Mouse (Mus musculus) midbrain, embryonic 14.5 days (tissue): ENCODE measurements at regions not wholly inside any gene's neighbourhood (a gene's known extent, or its start where the extent isn't known, plus 50 kb on each side); places are given as distances from the start of the nearest gene placed in this dataset.

Experiments used
- ATAC-seq: fragments of 200-750 bp; cut with Nextera tagmentation; 2 replicates; pipeline ENCODE4 v1.8.0; 2017; ENCODE audit warnings: moderate number of reproducible peaks, moderate library complexity; ENCODE audit not compliant: low FRiP score, low TSS enrichment
- DNase-seq: peaks from one replicate; pipeline ENCODE4 v3.0.0-alpha.2; 2015
- H3K27ac ChIP-seq: fragments of 300-500 bp; sonication (generic); replicated peaks from 2 replicates; pipeline ENCODE4 v1.5.1; 2014; ENCODE audit warnings: mild to moderate bottlenecking, low read depth, low read length, moderate library complexity
- H3K27me3 ChIP-seq: fragments of 300-500 bp; sonication (generic); 2 replicates; pipeline ENCODE4 v1.6.1; 2014; ENCODE audit warnings: low read length, control low read depth, mixed read lengths; ENCODE audit not compliant: control insufficient read depth, insufficient read depth
- H3K36me3 ChIP-seq: fragments of 300-500 bp; sonication (generic); 2 replicates; pipeline ENCODE4 v1.6.1; 2014; ENCODE audit warnings: low read length, control low read depth; ENCODE audit not compliant: control insufficient read depth, insufficient read depth
- H3K4me1 ChIP-seq: fragments of 300-500 bp; sonication (generic); 2 replicates; pipeline ENCODE4 v1.6.1; 2014; ENCODE audit warnings: mild to moderate bottlenecking, antibody characterized with exemption, low read length, control low read depth; ENCODE audit not compliant: control insufficient read depth, insufficient read depth
- H3K4me2 ChIP-seq: fragments of 300-500 bp; sonication (generic); 2 replicates; pipeline ENCODE4 v1.6.1; 2014; ENCODE audit warnings: mild to moderate bottlenecking, low read length, moderate library complexity
- H3K4me3 ChIP-seq: fragments of 300-500 bp; sonication (generic); replicated peaks from 2 replicates; pipeline ENCODE4 v1.5.1; 2014; ENCODE audit warnings: low read depth, low read length
- H3K9ac ChIP-seq: fragments of 300-500 bp; sonication (generic); replicated peaks from 2 replicates; pipeline ENCODE4 v1.6.1; 2014; ENCODE audit warnings: mild to moderate bottlenecking, low read length, moderate library complexity
- H3K9me3 ChIP-seq: fragments of 300-500 bp; sonication (generic); 2 replicates; pipeline ENCODE4 v1.6.1; 2016; ENCODE audit warnings: low read length, control low read depth, mixed read lengths; ENCODE audit not compliant: control insufficient read depth
- WGBS: fragments of 180-500 bp; shearing (Covaris S2); extraction: QIAGEN DNeasy Blood & Tissue Kit; methylation state at CpG from one replicate; pipeline ENCODE4 v1.1.7; 2014; 5-methylcytosine and 5-hydroxymethylcytosine counted together

DNA sequence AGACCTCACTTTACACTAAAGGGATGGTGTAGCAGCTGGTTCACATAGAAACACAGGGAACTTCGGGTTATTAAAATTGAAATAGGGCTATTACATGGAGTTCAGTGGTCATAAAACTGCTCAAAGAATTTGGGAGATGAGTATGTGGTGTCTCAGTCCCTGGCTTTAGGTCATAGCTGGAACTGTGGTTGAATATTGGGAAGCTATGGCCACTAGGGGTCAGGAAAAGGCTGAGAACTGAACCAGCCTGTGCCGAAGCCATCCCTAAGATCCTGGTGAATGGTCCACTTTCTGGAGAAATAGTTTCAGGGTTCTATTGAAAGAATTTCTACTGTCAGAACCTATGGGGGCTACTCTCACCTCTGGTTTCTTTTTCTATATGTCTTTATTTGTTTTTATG, 229.0 kb downstream of the Ankrd50 start:
- no peaks in the 10 kb centered on the region for H3K27me3 ChIP-seq
- no peak overlapping the region for H3K9ac ChIP-seq
- peaks cover 5% of the 10 kb centered on the region; the same call in 1 of the 2 replicates for H3K4me1 ChIP-seq
- no peaks in the 10 kb centered on the region for H3K9me3 ChIP-seq
- DNase-seq (peak; percentile 87), ATAC-seq (no peak)
- H3K4me3 ChIP-seq, result no peak overlapping the region
- no peak overlapping the region for H3K4me2 ChIP-seq
- WGBS, result 6% methylated on average over 2 of the region's 2 CpGs
- no peak overlapping the region for H3K27ac ChIP-seq
- no peaks in the 10 kb centered on the region for H3K36me3 ChIP-seq

DNA sequence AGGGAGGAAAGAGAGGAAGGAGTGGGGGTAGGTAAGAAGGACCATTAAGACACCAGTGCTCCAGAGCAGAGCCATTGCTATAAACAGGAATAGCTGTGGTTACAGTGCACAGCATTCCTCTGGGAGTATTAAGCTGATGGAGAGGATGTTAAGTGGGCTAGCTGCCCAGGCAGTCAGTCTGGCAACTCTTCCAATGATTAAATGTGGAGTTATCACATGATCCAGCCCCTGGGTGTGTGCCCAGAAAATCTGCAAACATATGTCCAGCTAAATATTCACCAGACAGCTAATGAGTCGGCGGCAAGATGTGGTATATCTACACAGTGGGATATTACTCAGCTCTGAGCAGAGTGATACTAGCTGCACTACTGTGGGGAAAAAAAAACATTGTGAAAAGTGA, 229.7 kb downstream of the Ankrd50 start:
- no peak for ATAC-seq
- peaks cover 5% of the 10 kb centered on the region; the same call in 1 of the 2 replicates for H3K4me1 ChIP-seq
- H3K9me3 ChIP-seq, result no peaks in the 10 kb centered on the region
- H3K27ac ChIP-seq, result no peak overlapping the region
- no peak overlapping the region for H3K4me3 ChIP-seq
- H3K4me2 ChIP-seq, result no peak overlapping the region
- peak; percentile 58 for DNase-seq
- H3K9ac ChIP-seq, result no peak overlapping the region
- no peaks in the 10 kb centered on the region for H3K27me3 ChIP-seq
- 75% methylated on average over 2 of the region's 2 CpGs for WGBS
- no peaks in the 10 kb centered on the region for H3K36me3 ChIP-seq

DNA sequence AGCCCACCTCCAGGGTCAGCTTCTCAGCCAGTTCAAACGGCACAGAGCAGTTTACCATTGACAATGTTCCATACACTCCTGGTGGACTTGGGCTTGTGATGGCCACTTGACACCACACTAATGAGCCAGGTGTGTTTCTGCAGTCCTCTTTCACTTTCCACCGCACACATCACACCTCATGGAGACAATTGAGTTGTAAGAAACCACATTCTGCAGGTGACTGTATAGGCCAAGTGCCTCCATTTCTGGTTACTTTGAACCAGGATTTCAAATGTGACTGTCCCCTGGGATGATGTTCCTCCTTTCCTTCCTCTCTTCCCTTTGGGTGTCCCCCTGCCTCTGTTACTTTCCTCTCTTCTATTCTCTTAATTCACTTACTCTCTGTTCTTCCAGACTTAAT, 233.1 kb downstream of the Ankrd50 start:
- no peak overlapping the region for H3K9ac ChIP-seq
- H3K27ac ChIP-seq, result no peak overlapping the region

GRCm38 (mm10) chr3:38250552-38250951, 234.1 kb downstream of the Ankrd50 start:
- no peak overlapping the region for H3K4me3 ChIP-seq
- no peak overlapping the region for H3K27ac ChIP-seq
- no peak overlapping the region for H3K4me2 ChIP-seq
- DNase-seq (no peak), ATAC-seq (no peak)
- 80% methylated on average over 5 of the region's 5 CpGs for WGBS
- no peaks in the 10 kb centered on the region for H3K36me3 ChIP-seq
- H3K9ac ChIP-seq, result no peak overlapping the region
- H3K9me3 ChIP-seq, result no peaks in the 10 kb centered on the region
- no peaks in the 10 kb centered on the region for H3K27me3 ChIP-seq
- no peaks in the 10 kb centered on the region for H3K4me1 ChIP-seq

More for the DNA sequence above, 233.1 kb downstream of the Ankrd50 start:
- Histone ChIP-seq H3K4me2 (no peak overlapping the region), H3K36me3 (no peaks in the 10 kb centered on the region), H3K9me3 (no peaks in the 10 kb centered on the region), H3K4me1 (no peaks in the 10 kb centered on the region), H3K4me3 (no peak overlapping the region), H3K27me3 (no peaks in the 10 kb centered on the region)
- DNase-seq (no peak), ATAC-seq (no peak)
- WGBS, result 81% methylated on average over 2 of the region's 2 CpGs

- H3K9me3 ChIP-seq, result no peaks in the 10 kb centered on the region
- DNase-seq (no peak), ATAC-seq (no peak)
- no peak overlapping the region for H3K9ac ChIP-seq
- no peaks in the 10 kb centered on the region for H3K36me3 ChIP-seq
- no peak overlapping the region for H3K4me3 ChIP-seq
- H3K4me2 ChIP-seq, result no peak overlapping the region
- 97% methylated on average over 1 of the region's 1 CpGs for WGBS
- H3K27ac ChIP-seq, result no peak overlapping the region
- no peaks in the 10 kb centered on the region for H3K4me1 ChIP-seq
- no peaks in the 10 kb centered on the region for H3K27me3 ChIP-seq
Measured at GRCm38 (mm10) chr3:38248941-38249340, 235.7 kb downstream of the Ankrd50 start.

- Histone ChIP-seq H3K27me3 (no peaks in the 10 kb centered on the region), H3K27ac (no peak overlapping the region), H3K9ac (no peak overlapping the region), H3K4me3 (no peak overlapping the region), H3K4me2 (no peak overlapping the region), H3K36me3 (no peaks in the 10 kb centered on the region), H3K9me3 (no peaks in the 10 kb centered on the region), H3K4me1 (no peaks in the 10 kb centered on the region)
- WGBS, result 94% methylated on average over 2 of the region's 2 CpGs
- DNase-seq, result no peak
- ATAC-seq, result no peak
Measured at GRCm38 (mm10) chr3:38246439-38246838, 238.2 kb downstream of the Ankrd50 start.

GRCm38 (mm10) chr3:38243209-38243608, 241.4 kb downstream of the Ankrd50 start:
- Histone ChIP-seq H3K4me2 (no peak overlapping the region), H3K4me3 (no peak overlapping the region), H3K36me3 (no peaks in the 10 kb centered on the region), H3K27me3 (no peaks in the 10 kb centered on the region), H3K9ac (no peak overlapping the region), H3K9me3 (no peaks in the 10 kb centered on the region), H3K27ac (no peak overlapping the region), H3K4me1 (no peaks in the 10 kb centered on the region)
- no peak for ATAC-seq
- DNase-seq, result no peak
- WGBS, result 94% methylated on average over 3 of the region's 3 CpGs

- 71% methylated on average over 2 of the region's 2 CpGs for WGBS
- H3K4me1 ChIP-seq, result no peaks in the 10 kb centered on the region
- H3K36me3 ChIP-seq, result no peaks in the 10 kb centered on the region
- no peak overlapping the region for H3K4me3 ChIP-seq
- no peaks in the 10 kb centered on the region for H3K27me3 ChIP-seq
- H3K27ac ChIP-seq, result no peak overlapping the region
- ATAC-seq, result no peak
- H3K4me2 ChIP-seq, result no peak overlapping the region
- no peak overlapping the region for H3K9ac ChIP-seq
- H3K9me3 ChIP-seq, result no peaks in the 10 kb centered on the region
- DNase-seq, result no peak
Measured at GRCm38 (mm10) chr3:38237616-38238015, 247.0 kb downstream of the Ankrd50 start.

GRCm38 (mm10) chr3:38235736-38236083, 248.9 kb downstream of the Ankrd50 start:
- WGBS, result 86% methylated on average over 9 of the region's 9 CpGs
- Histone ChIP-seq H3K4me2 (no peak overlapping the region), H3K4me3 (no peak overlapping the region), H3K4me1 (peaks cover 7% of the 10 kb centered on the region), H3K9ac (no peak overlapping the region), H3K27me3 (no peaks in the 10 kb centered on the region), H3K36me3 (no peaks in the 10 kb centered on the region), H3K27ac (no peak overlapping the region), H3K9me3 (no peaks in the 10 kb centered on the region)
- no peak for DNase-seq
- no peak for ATAC-seq
